Mouse (Mus musculus) hindbrain, embryonic 11.5 days (tissue): ENCODE measurements around the gene Trmt2b. TPM values are rescaled to one million over a fixed set of nuclear protein-coding genes. Genes with fewer than 3 reads are reported as not detected.
"Not testable (repeated sequence)": the region's sequence is repeated elsewhere in the genome, so short reads cannot be mapped to it uniquely, and the experiment has no call there.

ENCODE experiments used
- ATAC-seq: fragments of 200-750 bp; cut with Nextera tagmentation; 2 replicates; pipeline ENCODE4 v1.8.0; 2017; ENCODE audit warnings: mild to moderate bottlenecking, moderate TSS enrichment, moderate library complexity; ENCODE audit not compliant: low FRiP score
- DNase-seq: peaks from one replicate; pipeline ENCODE4 v3.0.0-alpha.2; 2015; ENCODE audit warnings: low spot score
- H3K27ac ChIP-seq: fragments of 300-500 bp; sonication (generic); 2 replicates; pipeline ENCODE4 v1.5.1; 2014; ENCODE audit warnings: mild to moderate bottlenecking, low read depth, low read length
- H3K27me3 ChIP-seq: fragments of 300-500 bp; sonication (generic); 2 replicates; pipeline ENCODE4 v1.6.1; 2014; ENCODE audit warnings: mild to moderate bottlenecking, low read length, moderate library complexity, mixed read lengths; ENCODE audit not compliant: control insufficient read depth, insufficient read depth
- H3K36me3 ChIP-seq: fragments of 300-500 bp; sonication (generic); 2 replicates; pipeline ENCODE4 v1.6.1; 2014; ENCODE audit warnings: mild to moderate bottlenecking, low read length, moderate library complexity, mixed read lengths; ENCODE audit not compliant: control insufficient read depth, insufficient read depth
- H3K4me1 ChIP-seq: fragments of 300-500 bp; sonication (generic); replicated peaks from 2 replicates; pipeline ENCODE4 v1.6.1; 2014; ENCODE audit warnings: low read length, mixed read lengths; ENCODE audit not compliant: control insufficient read depth, insufficient read depth
- H3K4me2 ChIP-seq: fragments of 300-500 bp; sonication (generic); replicated peaks from 2 replicates; pipeline ENCODE4 v1.6.1; 2014; ENCODE audit warnings: mild to moderate bottlenecking, low read depth, low read length
- H3K4me3 ChIP-seq: fragments of 300-500 bp; sonication (generic); 2 replicates; pipeline ENCODE4 v1.5.1; 2014; ENCODE audit warnings: low read depth, low read length
- H3K9ac ChIP-seq: fragments of 300-500 bp; sonication (generic); 2 replicates; pipeline ENCODE4 v1.6.1; 2014; ENCODE audit warnings: low read depth, low read length
- H3K9me3 ChIP-seq: fragments of 300-500 bp; sonication (generic); 2 replicates; pipeline ENCODE4 v1.6.1; 2016; ENCODE audit warnings: low read length; ENCODE audit not compliant: control insufficient read depth
- WGBS: fragments of 180-500 bp; shearing (Covaris S2); extraction: QIAGEN DNeasy Blood & Tissue Kit; methylation state at CpG from one replicate; pipeline ENCODE4 v1.1.7; 2014; 5-methylcytosine and 5-hydroxymethylcytosine counted together
- polyA plus RNA-seq: library from polyadenylated mRNA; unstranded; fragments of >200 nt; fragmentation: Nextera tagmentation; extraction: Ambion mirVana; gene quantifications from 2 replicates; pipeline ENCODE4 v1.2.1, GENCODE M21; 2014

Trmt2b gene
- 7.3 and 7.6 TPM in 2 replicates for polyA plus RNA-seq

- Histone ChIP-seq H3K4me3 (peak within 1 kb of the TSS; percentile 25), H3K4me1 (no peaks in the 10 kb centered on the region), H3K9me3 (no peaks in the 10 kb centered on the region), H3K36me3 (no peaks in the 10 kb centered on the region), H3K9ac (no peak within 1 kb of the TSS), H3K27ac (no peak within 1 kb of the TSS; the same call in 1 of the 2 replicates), H3K27me3 (peaks cover 2% of the 10 kb centered on the region; the same call in 1 of the 2 replicates), H3K4me2 (peak within 1 kb of the TSS; percentile 34)
- DNase-seq: peak; percentile 52
- WGBS: 8% methylated on average over 18 of the region's 26 CpGs
- peak; percentile 88 for ATAC-seq
These were observed at the start of gene Trmt2b for GRCm38 (mm10) chrX:134276275-134277160. Gene Trmt2b (minus strand): TSS chrX:134276984.

GRCm38 (mm10) chrX:134319153-134319932 is 42.6 kb upstream of the Trmt2b start:
- ATAC-seq: no peak
- no peaks in the 10 kb centered on the region for H3K36me3 ChIP-seq
- no peaks in the 10 kb centered on the region for H3K27me3 ChIP-seq
- H3K4me2 ChIP-seq: no peak overlapping the region
- WGBS: 84% methylated on average over 2 of the region's 2 CpGs
- H3K4me3 ChIP-seq: no peak overlapping the region
- no peaks in the 10 kb centered on the region for H3K4me1 ChIP-seq
- no peak overlapping the region for H3K9ac ChIP-seq
- peak; percentile 20 for DNase-seq
- no peak overlapping the region for H3K27ac ChIP-seq
- H3K9me3 ChIP-seq: no peaks in the 10 kb centered on the region

- not testable (repeated sequence) for H3K4me3 ChIP-seq, H3K27ac ChIP-seq, H3K4me2 ChIP-seq, H3K36me3 ChIP-seq, H3K9ac ChIP-seq, H3K27me3 ChIP-seq, H3K4me1 ChIP-seq, DNase-seq, H3K9me3 ChIP-seq, ATAC-seq
- WGBS: 92% methylated on average over 7 of the region's 7 CpGs
These were observed 34.4 kb upstream of the Trmt2b start for GRCm38 (mm10) chrX:134311193-134311592.

- peak overlapping the region; percentile 28 for H3K4me2 ChIP-seq
- peak; percentile 84 for ATAC-seq
- H3K27ac ChIP-seq: no peak overlapping the region
- no peaks in the 10 kb centered on the region for H3K4me1 ChIP-seq
- no peaks in the 10 kb centered on the region for H3K36me3 ChIP-seq
- WGBS: 28% methylated on average over 9 of the region's 9 CpGs
- no peaks in the 10 kb centered on the region for H3K27me3 ChIP-seq
- H3K9me3 ChIP-seq: no peaks in the 10 kb centered on the region
- no peak overlapping the region for H3K9ac ChIP-seq
- H3K4me3 ChIP-seq: peak overlapping the region; percentile 22
- no peak for DNase-seq
These were observed 31.5 kb upstream of the Trmt2b start for GRCm38 (mm10) chrX:134308275-134308634.

GRCm38 (mm10) chrX:134307534-134308274 is 30.9 kb upstream of the Trmt2b start, which contains the start of gene Cenpi:
Gene Cenpi (plus strand): TSS chrX:134308084.
- WGBS: 18% methylated on average over 36 of the region's 36 CpGs
- H3K27ac ChIP-seq: no peak within 1 kb of the TSS
- no peaks in the 10 kb centered on the region for H3K36me3 ChIP-seq
- peak within 1 kb of the TSS; percentile 22 for H3K4me3 ChIP-seq
- ATAC-seq (peak; percentile 97), DNase-seq (peak; percentile 87)
- no peaks in the 10 kb centered on the region for H3K4me1 ChIP-seq
- peak within 1 kb of the TSS; percentile 31 for H3K4me2 ChIP-seq
- peak within 1 kb of the TSS; percentile 31; the same call in 1 of the 2 replicates for H3K9ac ChIP-seq
- no peaks in the 10 kb centered on the region for H3K27me3 ChIP-seq
- H3K9me3 ChIP-seq: no peaks in the 10 kb centered on the region

GRCm38 (mm10) chrX:134303287-134303686 is 26.5 kb upstream of the Trmt2b start:
- H3K27me3 ChIP-seq: no peaks in the 10 kb centered on the region
- H3K4me2 ChIP-seq: no peak overlapping the region
- H3K9me3 ChIP-seq: no peaks in the 10 kb centered on the region
- H3K4me1 ChIP-seq: no peaks in the 10 kb centered on the region
- ATAC-seq: no peak
- WGBS: 94% methylated on average over 1 of the region's 1 CpGs
- no peak overlapping the region for H3K27ac ChIP-seq
- H3K4me3 ChIP-seq: no peak overlapping the region
- DNase-seq: no peak
- no peak overlapping the region for H3K9ac ChIP-seq
- no peaks in the 10 kb centered on the region for H3K36me3 ChIP-seq

- Histone ChIP-seq H3K4me1 (no peaks in the 10 kb centered on the region), H3K4me2 (no peak overlapping the region), H3K27me3 (no peaks in the 10 kb centered on the region; the same call in 1 of the 2 replicates), H3K36me3 (no peaks in the 10 kb centered on the region), H3K9me3 (no peaks in the 10 kb centered on the region), H3K27ac (no peak overlapping the region), H3K4me3 (no peak overlapping the region), H3K9ac (no peak overlapping the region)
- ATAC-seq (no peak), DNase-seq (no peak)
- WGBS: 60% methylated on average over 5 of the region's 5 CpGs
These were observed 23.4 kb upstream of the Trmt2b start for GRCm38 (mm10) chrX:134300219-134300618.

GRCm38 (mm10) chrX:134297195-134297594 is 20.4 kb upstream of the Trmt2b start:
- DNase-seq: peak; percentile 2
- no peak overlapping the region for H3K27ac ChIP-seq
- H3K4me2 ChIP-seq: peak overlapping the region; percentile 37; the same call in 1 of the 2 replicates
- no peaks in the 10 kb centered on the region; the same call in 1 of the 2 replicates for H3K27me3 ChIP-seq
- no peaks in the 10 kb centered on the region for H3K9me3 ChIP-seq
- WGBS: 51% methylated on average over 4 of the region's 4 CpGs
- no peaks in the 10 kb centered on the region for H3K36me3 ChIP-seq
- H3K9ac ChIP-seq: no peak overlapping the region
- H3K4me3 ChIP-seq: peak overlapping the region; percentile 31; the same call in 1 of the 2 replicates
- ATAC-seq: no peak
- H3K4me1 ChIP-seq: no peaks in the 10 kb centered on the region
